Mouse (Mus musculus) spleen, adult 2 months (tissue): ENCODE measurements at regions not wholly inside any gene's neighbourhood (a gene's known extent, or its start where the extent isn't known, plus 50 kb on each side); places are given as distances from the start of the nearest gene placed in this dataset.

Experiments used
- CTCF ChIP-seq: fragments of 200-500 bp; IDR thresholded peaks from 2 replicates; pipeline ENCODE4 v1.5.1; 2011; ENCODE audit warnings: mild to moderate bottlenecking, inconsistent platforms; ENCODE audit not compliant: insufficient read depth, insufficient read length, insufficient replicate concordance; ENCODE audit errors: extremely low read depth
- POLR2A ChIP-seq: fragments of 200-500 bp; IDR thresholded peaks from 2 replicates; pipeline ENCODE4 v1.6.1; 2011; ENCODE audit warnings: low read depth, low read length, inconsistent platforms

GRCm38 (mm10) chr7:74697794-74698354 is 143.3 kb upstream of the Slco3a1 start:
- no peak for TF ChIP-seq POLR2A
- no peak for TF ChIP-seq CTCF
